Mouse (Mus musculus): Measurements from ENCODE around the gene Echdc3. TPM values are rescaled to one million over a fixed set of nuclear protein-coding genes. Genes with fewer than 3 reads are reported as not detected.

The Echdc3 gene
- polyA plus RNA-seq, 1 experiment from 2014 or later, result 2.5 TPM

GRCm38 (mm10) chr2:6157208-6157607, 55.6 kb downstream of the Echdc3 start:
- Histone ChIP-seq H3K9me3 (replicated peaks) (no peaks in the 10 kb centered on the region), H3K36me3 (no peaks in the 10 kb centered on the region), H3K27me3 (ENCODE audit: low read depth, poor library complexity, severe bottlenecking) (no peaks in the 10 kb centered on the region), H3K4me3 (no peak overlapping the region), H3K4me1 (peaks cover 7% of the 10 kb centered on the region; the same call in 1 of the 2 replicates), H3K27ac (replicated peaks) (no peak overlapping the region)
- DNase-seq (ENCODE audit: low spot score), result no peak
- 92% methylated on average over 4 of the region's 4 CpGs for WGBS

GRCm38 (mm10) chr2:6149801-6150200, 63.0 kb downstream of the Echdc3 start:
- Histone ChIP-seq H3K4me3 (no peak overlapping the region), H3K27ac (replicated peaks) (no peak overlapping the region), H3K4me1 (peaks cover 2% of the 10 kb centered on the region; the same call in 1 of the 2 replicates), H3K9me3 (replicated peaks) (no peaks in the 10 kb centered on the region), H3K27me3 (ENCODE audit: low read depth, poor library complexity, severe bottlenecking) (no peaks in the 10 kb centered on the region), H3K36me3 (no peaks in the 10 kb centered on the region)
- DNase-seq (ENCODE audit: low spot score), result no peak
- 94% methylated on average over 5 of the region's 5 CpGs for WGBS

DNA sequence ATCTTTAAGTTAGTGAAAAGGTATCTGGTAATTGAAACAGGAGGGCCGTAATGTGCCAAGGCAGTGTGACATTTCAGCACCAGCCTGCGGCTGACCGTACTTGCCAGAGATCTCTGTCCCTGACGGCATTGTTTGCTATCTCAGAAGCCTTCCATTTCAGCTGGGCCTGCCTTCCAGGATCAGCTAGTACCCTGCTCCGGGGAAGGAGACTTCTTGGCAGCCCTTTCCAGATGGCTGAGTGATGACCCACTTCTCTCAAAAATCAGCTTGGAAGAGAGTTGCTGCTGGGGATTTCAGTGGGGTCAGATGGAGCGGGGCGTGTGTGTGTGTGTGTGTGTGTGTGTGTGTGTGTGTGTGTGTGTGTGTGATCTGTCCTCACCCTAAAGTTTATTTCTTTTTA, 65.9 kb downstream of the Echdc3 start:
- H3K27me3 ChIP-seq (ENCODE audit: low read depth, poor library complexity, severe bottlenecking), result no peaks in the 10 kb centered on the region
- no peaks in the 10 kb centered on the region for H3K36me3 ChIP-seq
- H3K4me3 ChIP-seq, result no peak overlapping the region
- DNase-seq (ENCODE audit: low spot score), result no peak
- H3K9me3 ChIP-seq (replicated peaks), result no peaks in the 10 kb centered on the region
- peaks cover 2% of the 10 kb centered on the region; the same call in 1 of the 2 replicates for H3K4me1 ChIP-seq
- H3K27ac ChIP-seq (replicated peaks), result no peak overlapping the region
- WGBS, result 89% methylated on average over 7 of the region's 7 CpGs

- no peaks in the 10 kb centered on the region for H3K9me3 ChIP-seq (replicated peaks)
- DNase-seq (ENCODE audit: low spot score), result no peak
- H3K27me3 ChIP-seq (ENCODE audit: low read depth, poor library complexity, severe bottlenecking), result no peaks in the 10 kb centered on the region
- WGBS, result 84% methylated on average over 4 of the region's 4 CpGs
- H3K27ac ChIP-seq (replicated peaks), result no peak overlapping the region
- H3K4me3 ChIP-seq, result no peak overlapping the region
- H3K36me3 ChIP-seq, result no peaks in the 10 kb centered on the region
- H3K4me1 ChIP-seq, result peaks cover 2% of the 10 kb centered on the region; the same call in 1 of the 2 replicates
Measured at GRCm38 (mm10) chr2:6146257-6146656, 66.6 kb downstream of the Echdc3 start.

DNA sequence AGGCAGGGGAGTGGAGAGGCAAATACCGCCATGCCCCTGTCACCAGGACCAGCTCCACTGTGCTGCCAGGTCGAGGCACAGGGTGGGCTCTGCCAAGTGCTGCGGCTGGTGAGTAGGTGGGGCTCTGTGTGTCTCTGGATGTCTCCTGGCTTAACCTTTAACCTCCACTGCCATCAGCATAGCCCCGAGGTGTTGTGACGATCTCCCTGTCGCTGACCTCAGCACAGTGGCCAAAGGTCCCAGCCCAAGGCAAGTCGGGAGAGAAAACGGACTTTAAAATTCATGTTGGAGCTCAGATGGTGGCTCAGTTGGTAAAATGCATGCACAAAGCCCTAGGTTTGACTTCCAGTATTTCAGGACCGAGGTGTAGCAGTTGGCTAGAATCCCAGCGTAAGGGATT, 67.2 kb downstream of the Echdc3 start:
- Histone ChIP-seq H3K4me3 (no peak overlapping the region), H3K27ac (replicated peaks) (no peak overlapping the region), H3K9me3 (replicated peaks) (no peaks in the 10 kb centered on the region), H3K36me3 (no peaks in the 10 kb centered on the region), H3K4me1 (peaks cover 2% of the 10 kb centered on the region; the same call in 1 of the 2 replicates), H3K27me3 (ENCODE audit: low read depth, poor library complexity, severe bottlenecking) (no peaks in the 10 kb centered on the region)
- 81% methylated on average over 10 of the region's 10 CpGs for WGBS
- DNase-seq (ENCODE audit: low spot score), result no peak

GRCm38 (mm10) chr2:6142915-6143654, 69.7 kb downstream of the Echdc3 start:
- Histone ChIP-seq H3K4me3 (no peak overlapping the region), H3K27ac (replicated peaks) (no peak overlapping the region), H3K36me3 (no peaks in the 10 kb centered on the region), H3K9me3 (replicated peaks) (no peaks in the 10 kb centered on the region), H3K4me1 (peaks cover 2% of the 10 kb centered on the region; the same call in 1 of the 2 replicates), H3K27me3 (ENCODE audit: low read depth, poor library complexity, severe bottlenecking) (no peaks in the 10 kb centered on the region)
- DNase-seq (ENCODE audit: low spot score), result no peak
- 80% methylated on average over 16 of the region's 16 CpGs for WGBS

GRCm38 (mm10) chr2:6140572-6141161, 72.2 kb downstream of the Echdc3 start:
- no peak overlapping the region for H3K27ac ChIP-seq (replicated peaks)
- H3K4me3 ChIP-seq, result no peak overlapping the region
- H3K36me3 ChIP-seq, result no peaks in the 10 kb centered on the region
- H3K27me3 ChIP-seq (ENCODE audit: low read depth, poor library complexity, severe bottlenecking), result no peaks in the 10 kb centered on the region
- 84% methylated on average over 9 of the region's 9 CpGs for WGBS
- H3K9me3 ChIP-seq (replicated peaks), result no peaks in the 10 kb centered on the region
- peaks cover 2% of the 10 kb centered on the region; the same call in 1 of the 2 replicates for H3K4me1 ChIP-seq
- DNase-seq (ENCODE audit: low spot score), result no peak

Other genes starting within 250 kb of the Echdc3 start
- 3.2 and 3.3 TPM in 2 replicates for gene Proser2, start 82.8 kb downstream of the Echdc3 start, polyA plus RNA-seq (2016; fragmentation: Nextera tagmentation; extraction: Ambion mirVana)
- gene Usp6nl, start 109.6 kb upstream of the Echdc3 start, polyA plus RNA-seq (2016; fragmentation: Nextera tagmentation; extraction: Ambion mirVana), result 11.0 and 11.8 TPM in 2 replicates

Data from midbrain, embryonic 10.5 days (tissue).